Mouse (Mus musculus) neutrophil, adult 83 days (primary cell): ENCODE measurements around the gene Sh2d6. TPM values are rescaled to one million over a fixed set of nuclear protein-coding genes. Genes with fewer than 3 reads are reported as not detected.

Experiments
- total RNA-seq, 2 experiments: library from RNA; stranded (reverse); gene quantifications; one replicate each; pipeline ENCODE4 v1.2.4; 2023

The Sh2d6 gene
- under 1 TPM in 1 of 2 experiments, not detected in 1; 0.31 TPM for total RNA-seq

GRCm38 (mm10) chr6:72521607-72522006 is at the start of gene Sh2d6:
Gene Sh2d6 (minus strand): TSS chr6:72521707.

GRCm38 (mm10) chr6:72544283-72544987 is 22.9 kb upstream of the Sh2d6 start, which contains the start of gene Capg:
Gene Capg (plus strand): TSS chr6:72544391.

Other genes starting within 250 kb of the Sh2d6 start
- 1 to 10 TPM; 1.3 to 2.6 TPM for gene Sftpb, start 217.1 kb downstream of the Sh2d6 start, total RNA-seq
- gene Usp39, start 176.5 kb downstream of the Sh2d6 start, total RNA-seq = 10 to 100 TPM; 44.5 to 47.0 TPM
- 10 to 100 TPM; 46.5 to 54.0 TPM for gene 0610030E20Rik, start 174.4 kb downstream of the Sh2d6 start, total RNA-seq
- 1 to 10 TPM in 1 of 2 experiments, under 1 TPM in 1; 0.90 to 2.4 TPM for gene Tmem150a, start 166.3 kb downstream of the Sh2d6 start, total RNA-seq
- gene Rnf181, start 154.8 kb downstream of the Sh2d6 start, total RNA-seq = 10 to 100 TPM; 48.6 to 48.7 TPM
- 10 to 100 TPM; 48.1 to 48.8 TPM for gene Vamp5, start 141.2 kb downstream of the Sh2d6 start, total RNA-seq
- 100 to 1,000 TPM; 176 to 185 TPM for gene Vamp8, start 131.0 kb downstream of the Sh2d6 start, total RNA-seq
- gene Ggcx, start 107.4 kb downstream of the Sh2d6 start, total RNA-seq = 10 to 100 TPM in 1 of 2 experiments, 1 to 10 TPM in 1; 6.4 to 10.5 TPM
- gene Mat2a, start 82.1 kb downstream of the Sh2d6 start, total RNA-seq = 100 to 1,000 TPM; 142 to 185 TPM
- gene Capg, start 22.7 kb upstream of the Sh2d6 start, total RNA-seq = 100 to 1,000 TPM; 306 to 324 TPM
- gene Elmod3, start 76.7 kb upstream of the Sh2d6 start, total RNA-seq = 1 to 10 TPM; 3.9 to 5.5 TPM
- gene Retsat, start 76.8 kb upstream of the Sh2d6 start, total RNA-seq = 10 to 100 TPM; 15.5 to 18.6 TPM
- gene Tgoln1, start 95.3 kb upstream of the Sh2d6 start, total RNA-seq = 10 to 100 TPM; 80.1 to 90.2 TPM